Mouse (Mus musculus): ENCODE results near the gene Pdk1. TPM values are rescaled to one million over a fixed set of nuclear protein-coding genes. Genes with fewer than 3 reads are reported as not detected.

Gene Pdk1
- 15.7 and 18.6 TPM in 2 replicates for polyA plus RNA-seq (2012; rRNA removed)

GRCm38 (mm10) chr2:71872801-71873443 is at the start of gene Pdk1:
Gene Pdk1, plus strand, starts transcription at chr2:71873224.

Other genes starting within 250 kb of the Pdk1 start
- gene Itga6, start 127.6 kb upstream of the Pdk1 start, polyA plus RNA-seq (2012; rRNA removed), result 36.3 and 37.8 TPM in 2 replicates
- gene Rapgef4, start 108.0 kb downstream of the Pdk1 start, polyA plus RNA-seq (2012; rRNA removed), result 13.2 and 13.6 TPM in 2 replicates

Measured in central nervous system, embryonic 14 days (tissue).